Mouse (Mus musculus): ENCODE measurements around the gene Ccdc85c.

GRCm38 (mm10) chr12:108230077-108230476 is 45.1 kb downstream of the Ccdc85c start:
- no peak for TF ChIP-seq CTCF (IDR thresholded peaks at IDR 0.05)
- TF ChIP-seq POLR2A (IDR thresholded peaks at IDR 0.05; ENCODE audit: insufficient read depth, low read depth, low read length): no peak
- TF ChIP-seq EP300 (IDR thresholded peaks at IDR 0.05; ENCODE audit: insufficient read depth, low read depth, low read length): no peak

Data from heart, adult 2 months (tissue).